Mouse (Mus musculus) olfactory bulb, adult 2 months (tissue): Measurements from ENCODE around the gene Ppm1a.

Source experiments
- CTCF ChIP-seq: fragments of 200-500 bp; IDR thresholded peaks from 2 replicates; pipeline ENCODE4 v1.5.1; 2012; ENCODE audit warnings: low read depth, mild to moderate bottlenecking, low read length, moderate library complexity; ENCODE audit not compliant: insufficient read depth
- POLR2A ChIP-seq: fragments of 200-500 bp; IDR thresholded peaks from 2 replicates; pipeline ENCODE4 v1.6.1; 2012; ENCODE audit warnings: mild to moderate bottlenecking, low read depth, low read length, moderate library complexity; ENCODE audit not compliant: insufficient read depth

DNA sequence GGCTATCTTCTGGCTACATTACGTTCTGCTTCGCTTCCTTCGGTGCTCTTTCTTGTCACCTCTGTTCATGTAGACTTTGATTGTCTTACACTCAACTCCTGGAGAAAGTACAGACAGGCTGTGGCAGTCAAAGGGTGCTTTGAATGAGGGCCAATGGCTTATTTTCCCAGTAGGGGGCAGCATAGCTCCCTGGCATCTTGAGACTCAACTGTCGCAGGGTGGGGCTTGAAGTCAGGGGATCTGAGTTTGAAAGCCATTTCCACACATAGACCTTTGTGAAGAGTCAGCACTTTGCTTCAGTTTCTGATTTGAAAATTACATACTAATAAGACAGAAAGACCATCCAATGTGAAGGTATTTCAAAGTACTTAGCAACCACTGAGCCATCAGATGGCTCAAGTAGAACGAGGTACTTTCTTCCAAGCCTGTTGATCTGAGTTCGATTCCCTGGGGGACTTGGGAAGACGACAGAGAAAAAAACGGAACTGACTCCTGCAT lies 78.3 kb downstream of the Ppm1a start:
- TF ChIP-seq POLR2A (no peak), CTCF (no peak)
